Mouse (Mus musculus): Measurements from ENCODE around the gene Scgb2b15. TPM values are rescaled to one million over a fixed set of nuclear protein-coding genes. Genes with fewer than 3 reads are reported as not detected.
"Not testable (repeated sequence)": the region's sequence is repeated elsewhere in the genome, so short reads cannot be mapped to it uniquely, and the experiment has no call there.

Gene Scgb2b15
- total RNA-seq (2015): not detected in 2 replicates
- not detected in 2 replicates for total RNA-seq (2017)

GRCm38 (mm10) chr7:32829562-32829961, at the start of gene Scgb2b15:
Gene Scgb2b15, minus strand, starts transcription at chr7:32829662.
- not testable (repeated sequence) for ATAC-seq (replicated peaks; ENCODE audit: poor library complexity)

GRCm38 (mm10) chr7:32836254-32836653, 6.8 kb upstream of the Scgb2b15 start, which contains the start of gene Scgb1b15:
Gene Scgb1b15, plus strand, starts transcription at chr7:32836554.
- ATAC-seq (replicated peaks; ENCODE audit: poor library complexity): not testable (repeated sequence)

Other genes with a start within 250 kb of the Scgb2b15 start
- not detected in 2 replicates for gene Scgb1b15, start 6.9 kb upstream of the Scgb2b15 start, total RNA-seq (2015)
- not detected in 2 replicates for gene Scgb1b15, start 6.9 kb upstream of the Scgb2b15 start, total RNA-seq (2017)
- gene Scgb2b17, start 226.9 kb upstream of the Scgb2b15 start, total RNA-seq (2015): not detected in 2 replicates
- gene Scgb2b17, start 226.9 kb upstream of the Scgb2b15 start, total RNA-seq (2017): not detected in 2 replicates
- not detected in 2 replicates for gene Scgb1b17, start 233.8 kb upstream of the Scgb2b15 start, total RNA-seq (2015)
- not detected in 2 replicates for gene Scgb1b17, start 233.8 kb upstream of the Scgb2b15 start, total RNA-seq (2017)